Mouse (Mus musculus) neural tube, embryonic 10.5 days (tissue): Measurements from ENCODE around the gene Isyna1.
"Not testable (repeated sequence)": the region's sequence is repeated elsewhere in the genome, so short reads cannot be mapped to it uniquely, and the experiment has no call there.

ENCODE experiments used
- DNase-seq: peaks from one replicate; pipeline ENCODE4 v3.0.0-alpha.2; 2017; ENCODE audit warnings: low spot score; ENCODE audit errors: extremely low spot score

Gene Isyna1

GRCm38 (mm10) chr8:70574915-70575314, 19.3 kb upstream of the Isyna1 start:
- no peak for DNase-seq

GRCm38 (mm10) chr8:70577207-70577606, 17.0 kb upstream of the Isyna1 start:
- no peak for DNase-seq

- DNase-seq: no peak
Measured at GRCm38 (mm10) chr8:70583476-70584387, 10.4 kb upstream of the Isyna1 start.

GRCm38 (mm10) chr8:70584606-70585257, 9.4 kb upstream of the Isyna1 start:
- DNase-seq: no peak

- peak; percentile 40 for DNase-seq
Measured at GRCm38 (mm10) chr8:70585258-70585652, 8.9 kb upstream of the Isyna1 start.

- not testable (repeated sequence) for DNase-seq
Measured at GRCm38 (mm10) chr8:70587955-70588354, 6.2 kb upstream of the Isyna1 start.

- no peak for DNase-seq
Measured at GRCm38 (mm10) chr8:70591569-70591968, 2.6 kb upstream of the Isyna1 start.

- DNase-seq: peak; percentile 25
Measured at GRCm38 (mm10) chr8:70593173-70593572, 1.0 kb upstream of the Isyna1 start.

GRCm38 (mm10) chr8:70594621-70595564, 720 bp downstream of the Isyna1 start:
- DNase-seq: peak; percentile 60

GRCm38 (mm10) chr8:70595811-70596210, 1.6 kb downstream of the Isyna1 start:
- DNase-seq: no peak

- no peak for DNase-seq
Measured at GRCm38 (mm10) chr8:70596216-70596615, 2.0 kb downstream of the Isyna1 start.

- DNase-seq: no peak
Measured at GRCm38 (mm10) chr8:70596775-70597416, 2.7 kb downstream of the Isyna1 start.

GRCm38 (mm10) chr8:70597417-70598272, 3.5 kb downstream of the Isyna1 start:
- DNase-seq: peak; percentile 55

- DNase-seq: peak; percentile 89
Measured at GRCm38 (mm10) chr8:70598283-70598682, 4.1 kb downstream of the Isyna1 start.

GRCm38 (mm10) chr8:70598722-70599121, 4.5 kb downstream of the Isyna1 start:
- no peak for DNase-seq

GRCm38 (mm10) chr8:70599507-70600290, 5.5 kb downstream of the Isyna1 start:
- no peak for DNase-seq

- DNase-seq: peak; percentile 61
Measured at GRCm38 (mm10) chr8:70600473-70601270, 6.5 kb downstream of the Isyna1 start.

GRCm38 (mm10) chr8:70601271-70601649, 7.1 kb downstream of the Isyna1 start:
- peak; percentile 98 for DNase-seq
